Mouse (Mus musculus) bone marrow, adult 2 months (tissue): Measurements from ENCODE around the gene Foxn3. TPM values are rescaled to one million over a fixed set of nuclear protein-coding genes. Genes with fewer than 3 reads are reported as not detected.

Experiments
- H3K27ac ChIP-seq: fragments of 200-500 bp; 2 replicates; pipeline ENCODE4 v1.5.1; 2012; ENCODE audit warnings: low read depth, mild to moderate bottlenecking, control low read depth, inconsistent platforms, low read length; ENCODE audit not compliant: control insufficient read depth, poor library complexity, insufficient read depth
- H3K4me1 ChIP-seq: fragments of 200-500 bp; 2 replicates; pipeline ENCODE4 v1.6.1; 2011; ENCODE audit warnings: low read length; ENCODE audit not compliant: control insufficient read depth, insufficient read depth
- H3K4me3 ChIP-seq: fragments of 200-500 bp; replicated peaks from 2 replicates; pipeline ENCODE3; 2011; ENCODE audit warnings: mild to moderate bottlenecking, low read depth, low read length, control low read depth; ENCODE audit not compliant: control insufficient read depth
- CTCF ChIP-seq: fragments of 200-500 bp; IDR thresholded peaks from 2 replicates; pipeline ENCODE4 v1.5.1; 2011; ENCODE audit warnings: low read length, control low read depth; ENCODE audit not compliant: control insufficient read depth, insufficient read depth
- POLR2A ChIP-seq: fragments of 200-500 bp; IDR thresholded peaks from 2 replicates; pipeline ENCODE4 v1.6.1; 2011; ENCODE audit warnings: low read depth, mild to moderate bottlenecking, control low read depth, low read length, borderline replicate concordance; ENCODE audit not compliant: control insufficient read depth
- WGBS: fragments of 180-500 bp; shearing (Covaris S2); methylation state at CpG from one replicate; pipeline ENCODE4 v1.1.7; 2018; 5-methylcytosine and 5-hydroxymethylcytosine counted together
- polyA plus RNA-seq: library from polyadenylated mRNA; stranded (reverse); fragments of >200 nt; gene quantifications from 2 replicates; pipeline ENCODE4 v1.2.4, GENCODE M21; 2011; ENCODE audit warnings: low replicate concordance; ENCODE audit not compliant: missing spikeins, insufficient read depth, insufficient read length

The Foxn3 gene
- polyA plus RNA-seq, 1 experiment: 23.7 TPM

- WGBS: 88% methylated on average over 3 of the region's 3 CpGs
- no peak overlapping the region for H3K27ac ChIP-seq
- TF ChIP-seq CTCF (no peak), POLR2A (no peak)
- H3K4me3 ChIP-seq: no peak overlapping the region
- no peaks in the 10 kb centered on the region for H3K4me1 ChIP-seq
Measured at GRCm38 (mm10) chr12:99442819-99443218, 120.6 kb downstream of the Foxn3 start.

- H3K4me3 ChIP-seq: no peak overlapping the region
- no peak for TF ChIP-seq POLR2A
- no peak for TF ChIP-seq CTCF
- no peak overlapping the region for H3K27ac ChIP-seq
- no peaks in the 10 kb centered on the region for H3K4me1 ChIP-seq
- WGBS: 75% methylated on average over 4 of the region's 4 CpGs
Measured at GRCm38 (mm10) chr12:99440953-99441352, 122.4 kb downstream of the Foxn3 start.

- Histone ChIP-seq H3K4me1 (no peaks in the 10 kb centered on the region), H3K4me3 (no peak overlapping the region), H3K27ac (no peak overlapping the region)
- 68% methylated on average over 3 of the region's 3 CpGs for WGBS
- TF ChIP-seq CTCF (no peak), POLR2A (no peak)
Measured at GRCm38 (mm10) chr12:99440022-99440421, 123.4 kb downstream of the Foxn3 start.

GRCm38 (mm10) chr12:99435189-99435588 is 128.2 kb downstream of the Foxn3 start:
- TF ChIP-seq POLR2A (no peak), CTCF (no peak)
- Histone ChIP-seq H3K4me3 (no peak overlapping the region), H3K4me1 (no peaks in the 10 kb centered on the region), H3K27ac (no peak overlapping the region)
- 88% methylated on average over 4 of the region's 4 CpGs for WGBS

GRCm38 (mm10) chr12:99433402-99433801 is 130.0 kb downstream of the Foxn3 start:
- Histone ChIP-seq H3K4me1 (no peaks in the 10 kb centered on the region), H3K4me3 (no peak overlapping the region), H3K27ac (no peak overlapping the region)
- WGBS: 95% methylated on average over 5 of the region's 5 CpGs
- TF ChIP-seq POLR2A (no peak), CTCF (no peak)

GRCm38 (mm10) chr12:99431541-99431940 is 131.8 kb downstream of the Foxn3 start:
- H3K4me1 ChIP-seq: no peaks in the 10 kb centered on the region
- no peak for TF ChIP-seq CTCF
- TF ChIP-seq POLR2A: no peak
- H3K4me3 ChIP-seq: no peak overlapping the region
- H3K27ac ChIP-seq: no peak overlapping the region
- WGBS: 94% methylated on average over 6 of the region's 6 CpGs

- Histone ChIP-seq H3K4me1 (no peaks in the 10 kb centered on the region), H3K27ac (no peak overlapping the region), H3K4me3 (no peak overlapping the region)
- TF ChIP-seq POLR2A: no peak
- no peak for TF ChIP-seq CTCF
- 97% methylated on average over 3 of the region's 3 CpGs for WGBS
Measured at GRCm38 (mm10) chr12:99430992-99431391, 132.4 kb downstream of the Foxn3 start.

- Histone ChIP-seq H3K27ac (no peak overlapping the region), H3K4me1 (no peaks in the 10 kb centered on the region), H3K4me3 (no peak overlapping the region)
- WGBS: 86% methylated on average over 3 of the region's 3 CpGs
- TF ChIP-seq POLR2A: no peak
Measured at GRCm38 (mm10) chr12:99429101-99429500, 134.3 kb downstream of the Foxn3 start.

- no peak for TF ChIP-seq POLR2A
- Histone ChIP-seq H3K4me3 (no peak overlapping the region), H3K27ac (no peak overlapping the region), H3K4me1 (no peaks in the 10 kb centered on the region)
- 92% methylated on average over 14 of the region's 14 CpGs for WGBS
Measured at GRCm38 (mm10) chr12:99426207-99426916, 137.0 kb downstream of the Foxn3 start.
